Mouse (Mus musculus) forebrain, embryonic 13.5 days (tissue): ENCODE results near the gene Rbm41. TPM values are rescaled to one million over a fixed set of nuclear protein-coding genes. Genes with fewer than 3 reads are reported as not detected.

ENCODE experiments used
- ATAC-seq: fragments of 200-750 bp; cut with Nextera tagmentation; 2 replicates; pipeline ENCODE4 v1.8.0; 2017
- H3K27ac ChIP-seq: fragments of 300-500 bp; sonication (generic); 2 replicates; pipeline ENCODE4 v1.5.1; 2015; ENCODE audit warnings: inconsistent platforms, mild to moderate bottlenecking, moderate library complexity
- H3K27me3 ChIP-seq: fragments of 300-500 bp; sonication (generic); 2 replicates; pipeline ENCODE4 v1.6.1; 2015; ENCODE audit warnings: mild to moderate bottlenecking, inconsistent platforms
- H3K36me3 ChIP-seq: fragments of 300-500 bp; sonication (generic); 2 replicates; pipeline ENCODE4 v1.6.1; 2015; ENCODE audit warnings: mild to moderate bottlenecking, inconsistent platforms; ENCODE audit not compliant: poor library complexity, severe bottlenecking
- H3K4me1 ChIP-seq: fragments of 300-500 bp; sonication (generic); 2 replicates; pipeline ENCODE4 v1.6.1; 2015; ENCODE audit warnings: inconsistent platforms
- H3K4me2 ChIP-seq: fragments of 300-500 bp; sonication (generic); 2 replicates; pipeline ENCODE4 v1.6.1; 2015; ENCODE audit warnings: inconsistent platforms, mild to moderate bottlenecking, moderate library complexity
- H3K4me3 ChIP-seq: fragments of 300-500 bp; sonication (generic); 2 replicates; pipeline ENCODE4 v1.5.1; 2015; ENCODE audit warnings: mild to moderate bottlenecking, inconsistent platforms
- H3K9ac ChIP-seq: fragments of 300-500 bp; sonication (generic); 2 replicates; pipeline ENCODE4 v1.6.1; 2015; ENCODE audit warnings: mild to moderate bottlenecking, inconsistent platforms
- H3K9me3 ChIP-seq: fragments of 300-500 bp; sonication (generic); replicated peaks from 2 replicates; pipeline ENCODE4 v1.6.1; 2016; ENCODE audit warnings: inconsistent platforms
- WGBS: fragments of 180-500 bp; shearing (Covaris S2); methylation state at CpG from one replicate; pipeline ENCODE4 v1.1.7; 2015; 5-methylcytosine and 5-hydroxymethylcytosine counted together
- polyA plus RNA-seq: library from polyadenylated mRNA; unstranded; fragments of >200 nt; fragmentation: Nextera tagmentation; extraction: Ambion mirVana; gene quantifications from 2 replicates; pipeline ENCODE4 v1.2.1, GENCODE M21; 2015

Gene Rbm41
- polyA plus RNA-seq: 6.9 and 7.6 TPM in 2 replicates

GRCm38 (mm10) chrX:139997740-139998690 is at the start of gene Rbm41:
Gene Rbm41, minus strand, starts transcription at chrX:139998595.
- WGBS: 16% methylated on average over 25 of the region's 25 CpGs
- no peaks in the 10 kb centered on the region for H3K9me3 ChIP-seq
- H3K9ac ChIP-seq: peak within 1 kb of the TSS; percentile 68
- no peak within 1 kb of the TSS for H3K27ac ChIP-seq
- H3K4me1 ChIP-seq: no peaks in the 10 kb centered on the region
- no peaks in the 10 kb centered on the region; the same call in 1 of the 2 replicates for H3K27me3 ChIP-seq
- H3K4me2 ChIP-seq: peak within 1 kb of the TSS; percentile 61
- peak within 1 kb of the TSS; percentile 59 for H3K4me3 ChIP-seq
- peaks cover 15% of the 10 kb centered on the region; the same call in 1 of the 2 replicates for H3K36me3 ChIP-seq
- ATAC-seq: peak; percentile 95

DNA sequence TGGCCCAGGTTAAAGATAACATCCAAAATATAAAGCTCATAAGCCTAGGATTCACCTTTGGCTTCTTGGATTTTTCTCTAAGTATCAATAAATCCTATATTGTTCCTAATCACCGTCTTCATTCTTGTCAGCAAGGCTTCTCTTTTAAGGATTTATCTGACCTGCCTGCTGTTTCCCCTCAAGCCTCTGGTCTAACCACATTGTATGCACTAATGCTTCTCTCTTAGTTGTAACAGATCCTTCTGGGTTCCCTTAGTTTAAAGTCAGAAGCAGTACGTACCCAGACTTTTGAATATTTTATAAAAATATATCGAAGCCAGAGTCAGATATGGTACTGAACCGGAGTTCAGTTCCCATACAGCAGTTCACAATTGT is 283 bp upstream of the Rbm41 start:
- H3K27ac ChIP-seq: no peak overlapping the region
- peaks cover 12% of the 10 kb centered on the region; the same call in 1 of the 2 replicates for H3K36me3 ChIP-seq
- H3K4me2 ChIP-seq: no peak overlapping the region
- H3K4me1 ChIP-seq: no peaks in the 10 kb centered on the region
- H3K4me3 ChIP-seq: peak overlapping the region; percentile 59; the same call in 1 of the 2 replicates
- no peaks in the 10 kb centered on the region for H3K9me3 ChIP-seq
- no peak overlapping the region for H3K9ac ChIP-seq
- whole genome bisulfite sequencing: 83% methylated on average over 4 of the region's 4 CpGs
- no peak; the same call in 1 of the 2 replicates for ATAC-seq
- H3K27me3 ChIP-seq: no peaks in the 10 kb centered on the region; the same call in 1 of the 2 replicates

DNA sequence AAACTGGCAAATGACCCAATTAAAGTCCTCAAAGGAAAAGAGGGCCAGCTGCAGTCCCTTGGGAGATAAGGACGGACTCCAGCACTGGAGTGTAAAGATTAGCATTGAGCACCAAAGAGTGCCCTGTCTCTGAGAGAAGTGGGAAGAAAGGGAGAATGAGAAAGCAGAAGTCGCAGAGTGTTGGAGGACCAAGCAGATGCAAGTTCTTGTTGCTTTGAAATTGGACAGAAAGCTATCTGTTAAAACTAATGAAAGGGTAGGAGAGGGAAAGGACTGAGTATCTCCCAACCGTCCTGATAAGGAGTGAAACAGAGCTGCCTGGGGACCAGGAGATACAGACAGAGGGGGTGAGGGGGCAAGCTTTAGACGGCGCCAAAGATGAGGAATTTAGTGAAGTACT is 16.3 kb downstream of the Rbm41 start:
- H3K9ac ChIP-seq: no peak overlapping the region
- H3K4me1 ChIP-seq: no peaks in the 10 kb centered on the region
- ATAC-seq: no peak
- H3K27ac ChIP-seq: no peak overlapping the region
- no peaks in the 10 kb centered on the region for H3K9me3 ChIP-seq
- 83% methylated on average over 5 of the region's 5 CpGs for WGBS
- no peaks in the 10 kb centered on the region for H3K27me3 ChIP-seq
- no peak overlapping the region for H3K4me2 ChIP-seq
- no peak overlapping the region for H3K4me3 ChIP-seq
- H3K36me3 ChIP-seq: 0 out of 2 replicates have a peak, but pooled peaks cover 6% of the 10 kb centered on the region

GRCm38 (mm10) chrX:139933507-139933906 is 64.9 kb downstream of the Rbm41 start:
- Histone ChIP-seq H3K4me3 (no peak overlapping the region), H3K27me3 (no peaks in the 10 kb centered on the region), H3K27ac (no peak overlapping the region), H3K4me2 (no peak overlapping the region), H3K9me3 (no peaks in the 10 kb centered on the region), H3K36me3 (no peaks in the 10 kb centered on the region), H3K9ac (no peak overlapping the region), H3K4me1 (no peaks in the 10 kb centered on the region)
- ATAC-seq: no peak
- WGBS: 82% methylated on average over 1 of the region's 1 CpGs

DNA sequence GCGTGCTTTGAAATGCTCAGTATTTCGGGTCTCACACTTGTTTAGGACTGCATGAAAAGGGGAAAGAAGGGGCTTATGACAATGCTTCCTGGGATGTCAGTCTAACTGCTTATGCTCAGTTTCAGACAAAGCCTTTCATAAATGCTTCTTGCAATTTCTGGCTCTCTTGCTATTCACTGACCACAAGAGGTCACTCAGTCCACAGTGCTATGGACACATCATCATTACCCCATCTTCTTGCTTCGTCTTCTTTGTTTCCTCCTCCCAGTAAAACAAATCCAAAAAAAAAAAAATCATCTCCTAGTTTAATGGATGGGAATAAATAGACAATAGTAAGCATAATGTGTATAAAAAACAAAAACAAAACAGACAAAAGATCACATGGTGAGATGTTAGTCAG is 65.9 kb downstream of the Rbm41 start:
- H3K4me2 ChIP-seq: no peak overlapping the region
- H3K9ac ChIP-seq: no peak overlapping the region
- no peak overlapping the region for H3K27ac ChIP-seq
- WGBS: 69% methylated on average over 3 of the region's 3 CpGs
- H3K4me1 ChIP-seq: no peaks in the 10 kb centered on the region
- H3K27me3 ChIP-seq: no peaks in the 10 kb centered on the region
- no peak overlapping the region for H3K4me3 ChIP-seq
- H3K36me3 ChIP-seq: no peaks in the 10 kb centered on the region
- no peaks in the 10 kb centered on the region for H3K9me3 ChIP-seq
- no peak for ATAC-seq

DNA sequence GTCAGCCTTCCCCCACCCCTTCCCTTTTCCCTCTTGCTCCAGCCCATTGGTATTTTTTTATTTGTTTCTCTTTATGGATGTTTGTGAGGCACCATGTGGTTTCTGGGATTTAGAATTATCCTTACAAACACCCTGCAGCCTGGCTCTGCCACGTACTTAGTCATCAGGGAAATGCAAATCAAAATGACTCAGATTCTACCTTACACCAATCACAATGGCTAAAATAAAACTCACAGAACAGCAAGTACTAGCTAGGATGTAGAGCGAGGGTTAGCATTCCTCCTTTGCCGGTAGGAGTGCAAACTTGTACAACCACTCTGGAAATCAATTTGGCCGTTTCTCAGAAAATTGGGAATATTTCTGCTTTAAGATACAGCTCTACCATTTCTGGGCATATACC is 77.8 kb downstream of the Rbm41 start:
- no peak for ATAC-seq
- Histone ChIP-seq H3K27me3 (no peaks in the 10 kb centered on the region), H3K4me2 (no peak overlapping the region), H3K9me3 (no peaks in the 10 kb centered on the region), H3K4me3 (no peak overlapping the region), H3K9ac (no peak overlapping the region), H3K4me1 (no peaks in the 10 kb centered on the region), H3K27ac (no peak overlapping the region), H3K36me3 (no peaks in the 10 kb centered on the region)
- WGBS: 86% methylated on average over 4 of the region's 4 CpGs

GRCm38 (mm10) chrX:139891387-139891786 is 107.0 kb downstream of the Rbm41 start:
- Histone ChIP-seq H3K4me1 (no peaks in the 10 kb centered on the region), H3K4me2 (no peak overlapping the region), H3K9me3 (no peaks in the 10 kb centered on the region), H3K27me3 (no peaks in the 10 kb centered on the region), H3K36me3 (no peaks in the 10 kb centered on the region), H3K9ac (no peak overlapping the region), H3K4me3 (no peak overlapping the region), H3K27ac (no peak overlapping the region)
- no peak for ATAC-seq
- WGBS: 70% methylated on average over 1 of the region's 1 CpGs

DNA sequence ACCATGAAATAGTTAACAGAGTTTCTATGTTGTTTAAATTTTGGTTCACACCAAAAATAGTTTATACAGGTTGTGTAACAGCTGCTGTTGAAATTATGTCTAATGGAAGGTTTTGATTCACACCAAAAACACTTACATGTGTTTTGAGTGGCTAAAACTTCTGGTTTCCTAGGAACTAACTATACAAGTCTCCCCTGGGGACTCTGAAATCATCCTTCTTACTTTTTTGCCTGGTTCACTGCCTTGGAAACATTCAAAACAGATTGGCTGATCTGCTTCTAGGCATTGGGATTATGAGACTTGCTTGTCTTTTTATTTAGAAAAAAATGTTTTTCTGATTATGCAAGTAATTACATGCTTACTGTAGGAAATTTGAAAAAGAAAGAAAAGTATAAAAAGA is 115.2 kb downstream of the Rbm41 start:
- Histone ChIP-seq H3K27ac (no peak overlapping the region), H3K36me3 (no peaks in the 10 kb centered on the region), H3K9ac (no peak overlapping the region), H3K4me2 (no peak overlapping the region), H3K27me3 (peaks cover 3% of the 10 kb centered on the region; the same call in 1 of the 2 replicates), H3K4me3 (no peak overlapping the region), H3K9me3 (no peaks in the 10 kb centered on the region), H3K4me1 (no peaks in the 10 kb centered on the region)
- no peak for ATAC-seq

GRCm38 (mm10) chrX:139877936-139878335 is 120.5 kb downstream of the Rbm41 start:
- H3K4me2 ChIP-seq: no peak overlapping the region
- WGBS: 12% methylated on average over 3 of the region's 3 CpGs
- no peak overlapping the region for H3K9ac ChIP-seq
- no peaks in the 10 kb centered on the region; the same call in 1 of the 2 replicates for H3K4me1 ChIP-seq
- no peak for ATAC-seq
- peaks cover 12% of the 10 kb centered on the region; the same call in 1 of the 2 replicates for H3K27me3 ChIP-seq
- no peak overlapping the region for H3K27ac ChIP-seq
- no peaks in the 10 kb centered on the region for H3K9me3 ChIP-seq
- no peaks in the 10 kb centered on the region for H3K36me3 ChIP-seq
- H3K4me3 ChIP-seq: no peak overlapping the region

GRCm38 (mm10) chrX:139877105-139877504 is 121.3 kb downstream of the Rbm41 start:
- Histone ChIP-seq H3K9ac (no peak overlapping the region), H3K4me1 (no peaks in the 10 kb centered on the region; the same call in 1 of the 2 replicates), H3K4me3 (no peak overlapping the region), H3K27ac (no peak overlapping the region), H3K4me2 (no peak overlapping the region), H3K9me3 (no peaks in the 10 kb centered on the region), H3K27me3 (peaks cover 12% of the 10 kb centered on the region; the same call in 1 of the 2 replicates), H3K36me3 (no peaks in the 10 kb centered on the region)
- WGBS: 83% methylated on average over 7 of the region's 7 CpGs
- no peak for ATAC-seq

GRCm38 (mm10) chrX:139870938-139871791 is 127.2 kb downstream of the Rbm41 start, which contains the start of gene Morc4:
Gene Morc4, minus strand, starts transcription at chrX:139871677.
- no peaks in the 10 kb centered on the region for H3K4me1 ChIP-seq
- H3K36me3 ChIP-seq: no peaks in the 10 kb centered on the region
- peak within 1 kb of the TSS; percentile 64 for H3K9ac ChIP-seq
- H3K27ac ChIP-seq: no peak within 1 kb of the TSS
- no peaks in the 10 kb centered on the region for H3K9me3 ChIP-seq
- H3K4me3 ChIP-seq: peak within 1 kb of the TSS; percentile 55
- peak within 1 kb of the TSS; percentile 72 for H3K4me2 ChIP-seq
- ATAC-seq: peak; percentile 93
- WGBS: 23% methylated on average over 54 of the region's 87 CpGs
- peaks cover 16% of the 10 kb centered on the region; the same call in 1 of the 2 replicates for H3K27me3 ChIP-seq
